Mouse (Mus musculus) ES-CJ7 (cell line): ENCODE results near the gene Prl3d2.
"Not testable (repeated sequence)": the region's sequence is repeated elsewhere in the genome, so short reads cannot be mapped to it uniquely, and the experiment has no call there.

ENCODE experiments used
- DNase-seq: peaks from one replicate; pipeline ENCODE4 v3.0.0; 2011; ENCODE audit warnings: low read depth, low spot score

Gene Prl3d2

DNA sequence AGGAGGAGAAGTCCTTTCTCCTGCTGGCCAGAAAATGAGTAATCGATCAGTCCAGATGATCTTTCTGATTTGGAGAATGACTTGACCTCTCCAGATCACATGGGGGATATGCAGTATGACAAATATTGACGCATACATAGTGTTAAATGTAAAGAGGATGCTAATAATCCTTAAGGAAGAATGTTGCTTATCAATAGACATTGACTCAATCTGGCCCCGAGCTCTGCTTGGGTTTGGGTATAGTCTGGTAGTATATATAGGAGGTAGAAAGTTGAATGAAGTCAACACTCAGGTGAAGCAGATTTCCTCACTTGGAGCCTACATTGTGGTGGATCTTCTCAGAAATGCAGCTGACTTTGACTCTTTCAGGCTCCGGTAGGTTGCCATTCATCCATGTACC lies at the start of gene Prl3d2:
Gene Prl3d2, plus strand, starts transcription at position 301 of the 400 bp plus-strand sequence.
- not testable (repeated sequence) for DNase-seq

DNA sequence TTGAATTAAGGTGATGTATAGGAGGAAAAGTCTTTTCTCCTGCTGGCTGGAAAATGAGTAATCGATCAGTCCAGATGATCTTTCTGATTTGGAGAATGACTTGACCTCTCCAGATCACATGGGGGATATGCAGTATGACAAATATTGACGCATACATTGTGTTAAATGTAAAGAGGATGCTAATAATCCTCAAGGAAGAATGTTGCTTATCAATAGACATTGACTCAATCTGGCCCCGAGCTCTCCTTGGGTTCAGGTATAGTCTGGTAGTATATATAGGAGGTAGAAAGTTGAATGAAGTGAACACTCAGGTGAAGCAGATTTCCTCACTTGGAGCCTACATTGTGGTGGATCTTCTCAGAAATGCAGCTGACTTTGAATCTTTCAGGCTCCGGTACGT lies 27.6 kb upstream of the Prl3d2 start, which contains the start of gene Prl3d1:
Gene Prl3d1, plus strand, starts transcription at position 301 of the 400 bp plus-strand sequence.
- DNase-seq = not testable (repeated sequence)

DNA sequence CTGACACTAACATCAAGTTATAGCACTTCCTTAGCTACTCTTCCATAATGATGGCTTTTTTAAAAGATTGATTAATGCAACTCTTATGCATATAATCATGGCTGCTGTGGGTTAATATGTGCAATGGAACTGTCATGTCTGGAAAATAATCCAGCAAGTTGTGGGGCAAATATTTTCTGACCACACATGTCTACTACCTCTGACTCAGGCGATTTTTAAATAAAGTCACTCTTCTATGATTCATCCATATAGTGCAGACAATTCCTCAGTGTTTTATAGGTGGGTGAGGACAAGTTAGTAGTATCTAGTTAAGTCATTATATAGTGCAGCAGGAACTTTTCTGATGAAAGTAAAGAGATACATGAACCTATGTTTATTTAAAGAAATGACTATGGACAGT lies 26.8 kb downstream of the Prl3d2 start:
- no peak for DNase-seq

DNA sequence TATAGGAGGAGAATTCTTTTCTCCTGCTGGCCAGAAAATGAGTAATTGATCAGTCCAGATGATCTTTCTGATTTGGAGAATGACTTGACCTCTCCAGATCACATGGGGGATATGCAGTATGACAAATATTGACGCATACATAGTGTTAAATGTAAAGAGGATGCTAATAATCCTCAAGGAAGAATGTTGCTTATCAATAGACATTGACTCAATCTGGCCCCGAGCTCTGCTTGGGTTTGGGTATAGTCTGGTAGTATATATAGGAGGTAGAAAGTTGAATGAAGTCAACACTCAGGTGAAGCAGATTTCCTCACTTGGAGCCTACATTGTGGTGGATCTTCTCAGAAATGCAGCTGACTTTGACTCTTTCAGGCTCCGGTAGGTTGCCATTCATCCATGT lies 35.0 kb downstream of the Prl3d2 start, which contains the start of gene Prl3d3:
Gene Prl3d3, plus strand, starts transcription at position 301 of the 400 bp plus-strand sequence.
- DNase-seq = not testable (repeated sequence)
